ENCODE assay signal across 23 mouse cellular contexts in the genomic region with DNA sequence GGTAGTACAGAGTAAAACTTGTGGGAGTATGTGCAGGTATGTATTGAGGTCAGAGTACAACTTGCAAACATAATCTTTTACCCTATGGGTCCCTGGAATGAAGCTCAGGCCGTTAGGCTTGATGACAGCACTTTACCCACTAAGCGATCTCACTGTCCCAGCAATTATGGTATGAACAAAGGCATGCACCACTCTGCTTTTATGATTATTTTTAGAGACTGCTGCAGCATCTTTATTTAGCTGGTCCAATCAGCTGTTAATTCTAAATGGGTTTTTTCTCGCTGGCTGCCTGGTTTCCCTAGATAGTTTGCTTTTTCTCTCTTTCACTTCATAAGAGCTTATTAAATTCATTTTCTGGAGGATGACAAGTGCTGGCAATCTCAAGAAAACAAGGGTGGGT. TPM values are rescaled to one million over a fixed set of nuclear protein-coding genes. Genes with fewer than 3 reads are reported as not detected.
DNase-seq lines count a peak whose midpoint lies in the region; ATAC-seq lines count a peak whose summit lies in the region.
"Had no signal": no experiment of that assay in that cellular context is flagged by ENCODE, and none has a peak within 500 bp of the region (broad histone marks: within the 10 kb centered on the region; RNA-seq: fewer than 3 reads in every experiment).

No protein-coding gene starts in this region.

- H3K27ac ChIP-seq in heart, embryonic 10.5 days: peak overlapping the region; percentile 78; the same call in 1 of the 2 replicates
- peak overlapping the region; percentile 85 for H3K27ac ChIP-seq in heart, embryonic 12.5 days (ENCODE audit: poor library complexity, severe bottlenecking)
- peak overlapping the region; percentile 92 for H3K27ac ChIP-seq in heart, embryonic 16.5 days (ENCODE audit: low read length)
- H3K27ac ChIP-seq: hindbrain, embryonic 14.5 days; limb, embryonic 13.5 days; liver, embryonic 15.5 days had no signal

- no peaks in the 10 kb centered on the region for H3K9me3 ChIP-seq in heart, embryonic 10.5 days
- no peaks in the 10 kb centered on the region for H3K9me3 ChIP-seq in heart, embryonic 12.5 days (replicated peaks)
- no peaks in the 10 kb centered on the region for H3K9me3 ChIP-seq in heart, embryonic 16.5 days (replicated peaks; ENCODE audit: control insufficient read depth, low read length)
- H3K9me3 ChIP-seq: limb, embryonic 13.5 days; liver, embryonic 15.5 days had no signal

- H3K4me1 ChIP-seq in heart, embryonic 10.5 days: no peaks in the 10 kb centered on the region
- peaks cover 9% of the 10 kb centered on the region; the same call in 1 of the 2 replicates for H3K4me1 ChIP-seq in heart, embryonic 12.5 days (replicated peaks)
- H3K4me1 ChIP-seq in heart, embryonic 16.5 days (ENCODE audit: control insufficient read depth, insufficient read depth, low read length): peaks cover 7% of the 10 kb centered on the region; the same call in 1 of the 2 replicates
- H3K4me1 ChIP-seq: limb, embryonic 13.5 days had no signal

- ATAC-seq in heart, embryonic 12.5 days (ENCODE audit: insufficient number of reproducible peaks, low FRiP score): no peak
- peak; percentile 87 for ATAC-seq in heart, embryonic 16.5 days (replicated peaks; ENCODE audit: extremely low read depth, insufficient read depth, low FRiP score)
- ATAC-seq in inflammation-experienced regulatory T-cells, adult 6 months: no peak
- ATAC-seq: CD4-positive, CD25-positive, alpha-beta regulatory T cell, adult 4 months; forebrain, embryonic 14.5 days had no signal

- no peak for DNase-seq in heart, embryonic 10.5 days (ENCODE audit: low spot score)
- DNase-seq in heart, postnatal 14 days: no peak
- DNase-seq in left cerebral cortex, adult 9 months (ENCODE audit: low spot score in 2 of 2): peak; percentile 23 to 49
- no peak for DNase-seq in left cerebral cortex, postnatal 10 days (ENCODE audit: extremely low spot score in 1 of 2, low spot score in 2 of 2)
- DNase-seq: adrenal gland, adult 8-10 months; cerebellum, postnatal 10 days; embryo, embryonic 11 days; gastrocnemius, postnatal 25 days; kidney, postnatal 4 days; lung, postnatal 10 days; retina, postnatal 1 day had no signal

- WGBS in heart, embryonic 10.5 days: 49% methylated on average over 3 of the region's 3 CpGs
- 37% methylated on average over 3 of the region's 3 CpGs for WGBS in heart, embryonic 12.5 days
- 43% methylated on average over 3 of the region's 3 CpGs for WGBS in heart, embryonic 16.5 days

- H3K9ac ChIP-seq in heart, embryonic 12.5 days: no peak overlapping the region
- H3K9ac ChIP-seq in heart, embryonic 16.5 days (ENCODE audit: low read length): peak overlapping the region; percentile 62
- H3K9ac ChIP-seq: hindbrain, embryonic 14.5 days; limb, embryonic 13.5 days; liver, embryonic 15.5 days had no signal

- H3K27me3 ChIP-seq in heart, embryonic 10.5 days (ENCODE audit: insufficient read depth, poor library complexity, severe bottlenecking): no peaks in the 10 kb centered on the region
- H3K27me3 ChIP-seq in heart, embryonic 12.5 days (replicated peaks): no peaks in the 10 kb centered on the region
- H3K27me3 ChIP-seq in heart, embryonic 16.5 days (ENCODE audit: control insufficient read depth, insufficient read depth, low read length): no peaks in the 10 kb centered on the region
- H3K27me3 ChIP-seq: limb, embryonic 13.5 days; liver, embryonic 15.5 days had no signal

- intact Hi-C loops in heart, postnatal 14 days (cut with DNase I): no loop called here
- intact Hi-C loops in left cerebral cortex, postnatal 10 days (cut with DNase I): no loop called here

- no peak overlapping the region for H3K4me3 ChIP-seq in heart, embryonic 10.5 days
- no peak overlapping the region for H3K4me3 ChIP-seq in heart, embryonic 12.5 days
- H3K4me3 ChIP-seq in heart, embryonic 16.5 days (ENCODE audit: low read length): peak overlapping the region; percentile 23; the same call in 1 of the 2 replicates
- H3K4me3 ChIP-seq: limb, embryonic 13.5 days; liver, embryonic 15.5 days had no signal

- no peaks in the 10 kb centered on the region for H3K36me3 ChIP-seq in heart, embryonic 10.5 days
- H3K36me3 ChIP-seq in heart, embryonic 12.5 days: 0 out of 2 replicates have a peak, but pooled peaks cover 7% of the 10 kb centered on the region
- H3K36me3 ChIP-seq in heart, embryonic 16.5 days (ENCODE audit: control insufficient read depth, insufficient read depth): no peaks in the 10 kb centered on the region
- H3K36me3 ChIP-seq: limb, embryonic 13.5 days; liver, embryonic 15.5 days had no signal

- H3K4me2 ChIP-seq in heart, embryonic 12.5 days: peak overlapping the region; percentile 8; the same call in 1 of the 2 replicates
- H3K4me2 ChIP-seq in heart, embryonic 16.5 days (ENCODE audit: low read depth, low read length): peak overlapping the region; percentile 56
- H3K4me2 ChIP-seq: hindbrain, embryonic 14.5 days; limb, embryonic 13.5 days; liver, embryonic 15.5 days had no signal

RNA-seq across cellular contexts. Expression of a gene that starts 30.1 kb away (rescaled TPM):
- not detected in 2 replicates for polyA plus RNA-seq in heart, embryonic 10.5 days (2016; fragmentation: Nextera tagmentation; extraction: Ambion mirVana)
- total RNA-seq in heart, postnatal 14 days (2021): under 1 TPM in 1 of 2 experiments, not detected in 1; 0.51 TPM
- 1 to 10 TPM; 1.2 to 3.6 TPM for total RNA-seq in left cerebral cortex, postnatal 10 days (2021)
- not detected in 2 replicates for polyA plus RNA-seq in heart, embryonic 12.5 days (2016; fragmentation: Nextera tagmentation; extraction: Ambion mirVana)
- not detected in 2 replicates for polyA plus RNA-seq in heart, embryonic 16.5 days (2015; fragmentation: Nextera tagmentation; extraction: Ambion mirVana)
- not detected for polyA plus RNA-seq in inflammation-experienced regulatory T-cells, adult 6 months (2017; shearing (Covaris generic))
- total RNA-seq: neutrophil, adult 5-6 weeks had no signal
- polyA plus RNA-seq: CD4-positive, CD25-positive, alpha-beta regulatory T cell, adult 4 months; forebrain, embryonic 14.5 days; hindbrain, embryonic 14.5 days; kidney, adult 2 months; limb, embryonic 13.5 days; liver, embryonic 15.5 days; stomach, embryonic 14.5 days had no signal

RNA-seq across cellular contexts. Expression of a gene that starts 30.6 kb away (rescaled TPM):
- 9.5 and 10.4 TPM in 2 replicates for polyA plus RNA-seq in heart, embryonic 10.5 days (2016; fragmentation: Nextera tagmentation; extraction: Ambion mirVana)
- 10 to 100 TPM; 40.7 to 42.8 TPM for total RNA-seq in heart, postnatal 14 days (2021)
- total RNA-seq in left cerebral cortex, postnatal 10 days (2021): 10 to 100 TPM; 92.8 to 96.6 TPM
- polyA plus RNA-seq in heart, embryonic 12.5 days (2016; fragmentation: Nextera tagmentation; extraction: Ambion mirVana): 15.1 and 17.7 TPM in 2 replicates
- 10.1 and 12.2 TPM in 2 replicates for polyA plus RNA-seq in heart, embryonic 16.5 days (2015; fragmentation: Nextera tagmentation; extraction: Ambion mirVana)
- 10 to 100 TPM; 37.3 to 57.5 (median 52.3) TPM for polyA plus RNA-seq in inflammation-experienced regulatory T-cells, adult 6 months (2017; shearing (Covaris generic))

RNA-seq across cellular contexts. Expression of a gene that starts 34.5 kb away (rescaled TPM):
- polyA plus RNA-seq in heart, embryonic 10.5 days (2016; fragmentation: Nextera tagmentation; extraction: Ambion mirVana): 188 and 206 TPM in 2 replicates
- 10 to 100 TPM; 57.1 to 64.2 TPM for total RNA-seq in heart, postnatal 14 days (2021)
- 10 to 100 TPM; 72.0 to 74.7 TPM for total RNA-seq in left cerebral cortex, postnatal 10 days (2021)
- polyA plus RNA-seq in heart, embryonic 12.5 days (2016; fragmentation: Nextera tagmentation; extraction: Ambion mirVana): 159 and 169 TPM in 2 replicates
- 164 and 169 TPM in 2 replicates for polyA plus RNA-seq in heart, embryonic 16.5 days (2015; fragmentation: Nextera tagmentation; extraction: Ambion mirVana)
- 100 to 1,000 TPM; 152 to 243 (median 201) TPM for polyA plus RNA-seq in inflammation-experienced regulatory T-cells, adult 6 months (2017; shearing (Covaris generic))

RNA-seq across cellular contexts. Expression of a gene that starts 37.1 kb away (rescaled TPM):
- polyA plus RNA-seq in heart, embryonic 10.5 days (2016; fragmentation: Nextera tagmentation; extraction: Ambion mirVana): 0.04 and 0.07 TPM in 2 replicates
- not detected for total RNA-seq in heart, postnatal 14 days (2021)
- total RNA-seq in left cerebral cortex, postnatal 10 days (2021): not detected
- polyA plus RNA-seq in heart, embryonic 12.5 days (2016; fragmentation: Nextera tagmentation; extraction: Ambion mirVana): not detected in 2 replicates
- not detected in 2 replicates for polyA plus RNA-seq in heart, embryonic 16.5 days (2015; fragmentation: Nextera tagmentation; extraction: Ambion mirVana)
- polyA plus RNA-seq in inflammation-experienced regulatory T-cells, adult 6 months (2017; shearing (Covaris generic)): not detected
- total RNA-seq: gastrocnemius, postnatal 25 days; monocyte, adult 5-6 weeks; neutrophil, adult 5-6 weeks had no signal
- polyA plus RNA-seq: CD4-positive, CD25-positive, alpha-beta regulatory T cell, adult 4 months; forebrain, embryonic 14.5 days; hindbrain, embryonic 14.5 days; limb, embryonic 13.5 days; stomach, embryonic 14.5 days had no signal

RNA-seq across cellular contexts. Expression of a gene that starts 56.9 kb away (rescaled TPM):
- polyA plus RNA-seq in heart, embryonic 10.5 days (2016; fragmentation: Nextera tagmentation; extraction: Ambion mirVana): 22.0 and 23.0 TPM in 2 replicates
- 1 to 10 TPM; 4.3 to 4.4 TPM for total RNA-seq in heart, postnatal 14 days (2021)
- total RNA-seq in left cerebral cortex, postnatal 10 days (2021): 10 to 100 TPM; 77.4 to 82.7 TPM
- 18.4 and 18.6 TPM in 2 replicates for polyA plus RNA-seq in heart, embryonic 12.5 days (2016; fragmentation: Nextera tagmentation; extraction: Ambion mirVana)
- 11.3 and 11.7 TPM in 2 replicates for polyA plus RNA-seq in heart, embryonic 16.5 days (2015; fragmentation: Nextera tagmentation; extraction: Ambion mirVana)
- polyA plus RNA-seq in inflammation-experienced regulatory T-cells, adult 6 months (2017; shearing (Covaris generic)): 10 to 100 TPM; 30.4 to 45.0 (median 34.4) TPM

Comparison
In these comparisons a context has a peak if more than half of its experiments do, and no peak if none do; other contexts are left out.
1. DNase-seq: peak in left cerebral cortex, adult 9 months (2 of 2); none in heart, embryonic 10.5 days (single experiment), heart, postnatal 14 days (0 of 2) and left cerebral cortex, postnatal 10 days (0 of 2).
2. Peak in every context shown above with its lines, with median percentiles within 50 percentile points of each other: H3K27ac ChIP-seq.